ENCODE assay signal across 8 mouse cellular contexts in genomic region chr13:34132299-34132698, GRCm38 (mm10). TPM values are rescaled to one million over a fixed set of nuclear protein-coding genes. Genes with fewer than 3 reads are reported as not detected.
DNase-seq lines count a peak whose midpoint lies in the region; ATAC-seq and TF ChIP-seq lines count a peak whose summit lies in the region.

No protein-coding gene starts in this region.

- WGBS in kidney, embryonic 14.5 days: 3% methylated on average over 15 of the region's 15 CpGs
- WGBS in hindbrain, embryonic 14.5 days: under 1% methylated on average over 15 of the region's 15 CpGs
- WGBS in midbrain, postnatal 0 days: under 1% methylated on average over 15 of the region's 15 CpGs

- H3K9me3 ChIP-seq in kidney, embryonic 14.5 days (ENCODE audit: control insufficient read depth, low read length): no peaks in the 10 kb centered on the region
- H3K9me3 ChIP-seq in hindbrain, embryonic 14.5 days (ENCODE audit: control insufficient read depth, low read length): no peaks in the 10 kb centered on the region
- H3K9me3 ChIP-seq in midbrain, postnatal 0 days (ENCODE audit: low read length): no peaks in the 10 kb centered on the region

- H3K4me2 ChIP-seq in kidney, embryonic 14.5 days (replicated peaks; ENCODE audit: low read depth, low read length): peak overlapping the region; percentile 57
- peak overlapping the region; percentile 97 for H3K4me2 ChIP-seq in hindbrain, embryonic 14.5 days (replicated peaks)
- peak overlapping the region; percentile 86 for H3K4me2 ChIP-seq in midbrain, postnatal 0 days (ENCODE audit: low read depth, low read length, poor library complexity, severe bottlenecking)

- no peak overlapping the region for H3K27ac ChIP-seq in kidney, embryonic 14.5 days (ENCODE audit: low read depth, low read length)
- no peak overlapping the region for H3K27ac ChIP-seq in brown adipose tissue, adult 24 weeks (replicated peaks; ENCODE audit: low read depth, low read length)
- H3K27ac ChIP-seq in hindbrain, embryonic 14.5 days: peak overlapping the region; percentile 100
- peak overlapping the region; percentile 100 for H3K27ac ChIP-seq in midbrain, postnatal 0 days (ENCODE audit: low read depth, low read length)

- peaks cover 23% of the 10 kb centered on the region for H3K4me1 ChIP-seq in kidney, embryonic 14.5 days (ENCODE audit: control insufficient read depth, insufficient read depth, low read length)
- H3K4me1 ChIP-seq in brown adipose tissue, adult 24 weeks (ENCODE audit: control insufficient read depth, insufficient read depth, insufficient read length, low read length): peaks cover 13% of the 10 kb centered on the region
- H3K4me1 ChIP-seq in hindbrain, embryonic 14.5 days (replicated peaks; ENCODE audit: control insufficient read depth, insufficient read depth, low read length): peaks cover 40% of the 10 kb centered on the region
- H3K4me1 ChIP-seq in midbrain, postnatal 0 days (ENCODE audit: insufficient read depth, low read length): peaks cover 11% of the 10 kb centered on the region; the same call in 1 of the 2 replicates

- ATAC-seq in kidney, embryonic 14.5 days (ENCODE audit: low FRiP score, low TSS enrichment): no peak
- ATAC-seq in hindbrain, embryonic 14.5 days (ENCODE audit: low FRiP score): no peak
- no peak for ATAC-seq in midbrain, postnatal 0 days (ENCODE audit: low FRiP score)
- ATAC-seq in monocyte, adult 5-6 weeks (replicated peaks; ENCODE audit: insufficient number of reproducible peaks, low FRiP score, low TSS enrichment, poor library complexity, severe bottlenecking): no peak

- H3K4me3 ChIP-seq in kidney, embryonic 14.5 days (ENCODE audit: low read length): peak overlapping the region; percentile 63
- H3K4me3 ChIP-seq in brown adipose tissue, adult 24 weeks (ENCODE audit: insufficient read depth, low read depth, low read length): peak overlapping the region; percentile 10; the same call in 1 of the 2 replicates
- peak overlapping the region; percentile 89 for H3K4me3 ChIP-seq in hindbrain, embryonic 14.5 days (replicated peaks; ENCODE audit: low read length)
- H3K4me3 ChIP-seq in midbrain, postnatal 0 days (ENCODE audit: low read depth, low read length): peak overlapping the region; percentile 69

- no peak for TF ChIP-seq CTCF in midbrain, postnatal 0 days (IDR thresholded peaks at IDR 0.05)

- no peak for DNase-seq in kidney, postnatal 25 days
- DNase-seq in hindbrain, embryonic 14.5 days (ENCODE audit: low spot score): peak; percentile 69
- DNase-seq in midbrain, postnatal 0 days (ENCODE audit: low spot score): no peak
- no peak for DNase-seq in ovary, postnatal 36 days (ENCODE audit: low spot score)
- no peak for DNase-seq in adrenal gland, postnatal 14 days

- peak overlapping the region; percentile 53; the same call in 1 of the 2 replicates for H3K9ac ChIP-seq in kidney, embryonic 14.5 days (ENCODE audit: low read depth, low read length)
- peak overlapping the region; percentile 100 for H3K9ac ChIP-seq in hindbrain, embryonic 14.5 days
- peak overlapping the region; percentile 92 for H3K9ac ChIP-seq in midbrain, postnatal 0 days (replicated peaks; ENCODE audit: low read length, poor library complexity, severe bottlenecking)

- 0 out of 2 replicates have a peak, but pooled peaks cover 4% of the 10 kb centered on the region for H3K27me3 ChIP-seq in kidney, embryonic 14.5 days (ENCODE audit: control insufficient read depth, insufficient read depth, low read length)
- no peaks in the 10 kb centered on the region for H3K27me3 ChIP-seq in hindbrain, embryonic 14.5 days (ENCODE audit: control insufficient read depth, insufficient read depth, low read length)
- H3K27me3 ChIP-seq in midbrain, postnatal 0 days (ENCODE audit: insufficient read depth, low read length): no peaks in the 10 kb centered on the region

- H3K36me3 ChIP-seq in kidney, embryonic 14.5 days (ENCODE audit: control insufficient read depth, insufficient read depth, low read length): no peaks in the 10 kb centered on the region
- H3K36me3 ChIP-seq in hindbrain, embryonic 14.5 days (replicated peaks; ENCODE audit: control insufficient read depth, insufficient read depth): peaks cover 12% of the 10 kb centered on the region
- 0 out of 2 replicates have a peak, but pooled peaks cover 3% of the 10 kb centered on the region for H3K36me3 ChIP-seq in midbrain, postnatal 0 days (ENCODE audit: insufficient read depth, low read length)

RNA-seq across cellular contexts. Expression of gene Tubb2b, which starts 2.0 kb away (rescaled TPM):
- polyA plus RNA-seq in kidney, embryonic 14.5 days (2014; fragmentation: Nextera tagmentation; extraction: Ambion mirVana): 17.4 and 23.6 TPM in 2 replicates
- 1.0 and 1.7 TPM in 2 replicates for polyA plus RNA-seq in brown adipose tissue, adult 24 weeks (2012; ENCODE audit: insufficient read depth, insufficient read length, missing spikeins)
- polyA plus RNA-seq in hindbrain, embryonic 14.5 days (2014; fragmentation: Nextera tagmentation; extraction: Ambion mirVana): 682 and 716 TPM in 2 replicates
- 4,904 and 4,995 TPM in 2 replicates for total RNA-seq in midbrain, postnatal 0 days (2014; rRNA removed)
- 937 and 994 TPM in 2 replicates for polyA plus RNA-seq in midbrain, postnatal 0 days (2015; fragmentation: Nextera tagmentation; extraction: Ambion mirVana)
- total RNA-seq in adrenal gland, postnatal 14 days (2021): 5.5 and 22.5 TPM in 2 replicates
- 5.1 to 7.5 TPM (median 5.7 TPM) in 3 replicates for total RNA-seq in monocyte, adult 5-6 weeks (2017)

RNA-seq across cellular contexts. Expression of gene Psmg4, which starts 30.5 kb away (rescaled TPM):
- polyA plus RNA-seq in kidney, embryonic 14.5 days (2014; fragmentation: Nextera tagmentation; extraction: Ambion mirVana): 84.6 and 100 TPM in 2 replicates
- 25.2 and 29.4 TPM in 2 replicates for polyA plus RNA-seq in brown adipose tissue, adult 24 weeks (2012; ENCODE audit: insufficient read depth, insufficient read length, missing spikeins)
- 73.3 and 87.0 TPM in 2 replicates for polyA plus RNA-seq in hindbrain, embryonic 14.5 days (2014; fragmentation: Nextera tagmentation; extraction: Ambion mirVana)
- 36.5 and 99.5 TPM in 2 replicates for total RNA-seq in midbrain, postnatal 0 days (2014; rRNA removed)
- polyA plus RNA-seq in midbrain, postnatal 0 days (2015; fragmentation: Nextera tagmentation; extraction: Ambion mirVana): 82.0 and 87.7 TPM in 2 replicates
- total RNA-seq in adrenal gland, postnatal 14 days (2021): 30.2 and 40.3 TPM in 2 replicates
- 59.4 to 101 TPM (median 76.2 TPM) in 3 replicates for total RNA-seq in monocyte, adult 5-6 weeks (2017)

RNA-seq across cellular contexts. Expression of gene Tubb2a, which starts 54.5 kb away (rescaled TPM):
- polyA plus RNA-seq in kidney, embryonic 14.5 days (2014; fragmentation: Nextera tagmentation; extraction: Ambion mirVana): 62.1 and 73.4 TPM in 2 replicates
- 21.2 and 76.9 TPM in 2 replicates for polyA plus RNA-seq in brown adipose tissue, adult 24 weeks (2012; ENCODE audit: insufficient read depth, insufficient read length, missing spikeins)
- 2,565 and 2,873 TPM in 2 replicates for polyA plus RNA-seq in hindbrain, embryonic 14.5 days (2014; fragmentation: Nextera tagmentation; extraction: Ambion mirVana)
- total RNA-seq in midbrain, postnatal 0 days (2014; rRNA removed): 5,907 and 6,629 TPM in 2 replicates
- 4,276 and 4,687 TPM in 2 replicates for polyA plus RNA-seq in midbrain, postnatal 0 days (2015; fragmentation: Nextera tagmentation; extraction: Ambion mirVana)
- 46.1 and 59.9 TPM in 2 replicates for total RNA-seq in adrenal gland, postnatal 14 days (2021)
- 29.8 to 47.6 TPM (median 39.0 TPM) in 3 replicates for total RNA-seq in monocyte, adult 5-6 weeks (2017)

Comparison
In these comparisons a context has a peak if more than half of its experiments do, and no peak if none do; other contexts are left out.
1. H3K27ac ChIP-seq: peak in hindbrain, embryonic 14.5 days (single experiment) and midbrain, postnatal 0 days (single experiment); none in kidney, embryonic 14.5 days (single experiment) and brown adipose tissue, adult 24 weeks (single experiment).
2. H3K4me3 ChIP-seq: peak in every context shown above with its lines; median percentile 89 in hindbrain, embryonic 14.5 days; 69 in midbrain, postnatal 0 days; 63 in kidney, embryonic 14.5 days; 10 in brown adipose tissue, adult 24 weeks.
3. RNA of gene Tubb2b, which starts 2.0 kb away (polyA plus RNA-seq): 937 to 994 TPM in midbrain, postnatal 0 days and 682 to 716 TPM in hindbrain, embryonic 14.5 days; 17.4 to 23.6 TPM in kidney, embryonic 14.5 days and 1.0 to 1.7 TPM in brown adipose tissue, adult 24 weeks; every median in the first group is over 10 times any median in the second.
4. RNA of gene Tubb2a, which starts 54.5 kb away (polyA plus RNA-seq): 4,276 to 4,687 TPM in midbrain, postnatal 0 days and 2,565 to 2,873 TPM in hindbrain, embryonic 14.5 days; 62.1 to 73.4 TPM in kidney, embryonic 14.5 days and 21.2 to 76.9 TPM in brown adipose tissue, adult 24 weeks; every median in the first group is over 10 times any median in the second.
5. Peak in every context shown above with its lines, with median percentiles within 50 percentile points of each other: H3K4me2 ChIP-seq and H3K9ac ChIP-seq.